Mouse (Mus musculus) c-Kit-positive CD71-positive TER-119-negative erythroid progenitor cells, embryonic 14.5 days (primary cell): ENCODE measurements around the gene Farp2.
A peak's percentile ranks its signal among the peaks of the same experiment; 100 is the strongest.
"Not testable (repeated sequence)": the region's sequence is repeated elsewhere in the genome, so short reads cannot be mapped to it uniquely, and the experiment has no call there.

Source experiments
- DNase-seq: peaks from one replicate; pipeline ENCODE4 v3.0.0-alpha.2; 2013; ENCODE audit warnings: low read depth

Farp2 gene

GRCm38 (mm10) chr1:93635091-93635579 is 123.3 kb downstream of the Farp2 start:
- DNase-seq: no peak

DNA sequence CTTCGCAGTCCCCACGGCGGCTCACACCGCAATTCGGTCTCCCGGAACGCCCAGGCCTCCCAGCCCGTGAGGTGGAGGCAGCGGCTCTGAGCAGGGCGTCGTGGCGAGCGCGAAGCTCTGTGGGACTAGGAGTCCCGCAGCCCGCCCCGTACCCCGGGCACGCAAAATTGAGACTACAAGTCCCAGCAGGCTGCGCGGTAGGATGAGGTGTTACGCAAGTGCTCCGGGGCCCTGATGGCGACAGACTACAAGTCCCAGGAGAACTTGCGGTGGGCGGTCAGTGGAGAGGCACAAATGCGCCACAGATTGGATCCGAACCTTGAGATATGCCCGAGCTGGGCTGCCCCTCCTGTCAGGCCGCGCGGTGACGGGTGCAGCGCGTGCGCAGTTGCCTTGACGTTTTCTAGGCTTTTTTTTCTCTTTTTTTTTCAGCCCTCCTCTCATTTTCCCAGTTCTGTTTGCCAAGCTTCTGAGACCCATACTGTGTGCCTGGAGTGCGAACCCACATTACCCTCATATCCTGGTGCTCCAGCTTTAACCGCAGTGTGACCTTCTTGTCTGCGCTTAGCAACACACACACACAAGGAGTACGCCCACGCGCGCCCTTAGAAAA is 123.8 kb downstream of the Farp2 start:
- peak; percentile 96 for DNase-seq

DNA sequence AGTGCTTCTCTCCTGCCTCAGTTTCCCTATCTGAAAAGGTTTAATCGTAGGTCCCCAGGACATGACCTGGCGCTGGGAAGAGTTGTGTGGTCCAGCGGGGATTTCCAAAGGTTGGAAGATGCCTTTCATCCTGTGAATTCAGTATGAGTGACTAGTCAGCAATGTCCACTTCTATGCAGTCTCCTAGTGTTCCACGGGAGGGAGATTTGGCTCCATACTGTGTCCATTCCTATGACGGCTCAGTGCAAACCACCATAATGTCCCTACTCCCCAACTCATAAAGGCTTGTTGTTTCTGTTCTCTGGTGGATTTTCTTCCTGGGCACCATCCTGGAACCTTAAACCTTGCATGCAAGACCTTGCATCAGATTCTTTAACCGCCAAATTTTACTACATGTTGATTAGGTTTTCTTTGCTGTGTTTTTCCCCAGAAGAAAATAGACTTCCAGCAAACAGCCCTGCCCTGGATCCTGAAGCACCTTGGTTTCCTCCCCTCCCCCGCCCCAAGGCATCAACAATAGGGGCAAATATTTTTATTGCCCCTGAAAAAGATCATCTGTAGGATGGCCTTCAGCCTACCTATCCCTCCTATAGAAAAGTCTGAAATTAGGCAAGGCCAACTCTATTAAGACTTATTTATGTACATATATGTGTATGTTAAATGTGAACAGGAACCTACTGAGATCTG is 124.5 kb downstream of the Farp2 start:
- DNase-seq: no peak

DNA sequence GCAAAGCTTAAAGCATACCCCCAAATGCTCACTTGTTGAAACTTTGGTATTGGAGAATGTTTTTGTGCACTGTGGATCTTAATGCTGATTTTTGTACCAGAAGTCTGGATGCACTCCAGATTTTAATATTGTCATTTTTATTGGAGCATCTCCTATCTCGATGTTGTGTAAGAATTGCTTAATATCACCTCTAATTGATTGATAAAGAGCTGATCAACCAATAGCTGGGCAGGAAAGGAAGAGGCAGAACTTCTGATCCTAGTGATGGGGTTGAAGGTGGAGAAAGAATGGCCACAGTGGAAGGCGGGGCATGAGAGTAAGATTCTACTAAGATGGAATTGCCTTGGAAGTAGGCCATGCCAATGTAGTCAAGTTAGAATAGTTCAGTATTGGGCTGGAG is 130.1 kb downstream of the Farp2 start:
- no peak for DNase-seq

DNA sequence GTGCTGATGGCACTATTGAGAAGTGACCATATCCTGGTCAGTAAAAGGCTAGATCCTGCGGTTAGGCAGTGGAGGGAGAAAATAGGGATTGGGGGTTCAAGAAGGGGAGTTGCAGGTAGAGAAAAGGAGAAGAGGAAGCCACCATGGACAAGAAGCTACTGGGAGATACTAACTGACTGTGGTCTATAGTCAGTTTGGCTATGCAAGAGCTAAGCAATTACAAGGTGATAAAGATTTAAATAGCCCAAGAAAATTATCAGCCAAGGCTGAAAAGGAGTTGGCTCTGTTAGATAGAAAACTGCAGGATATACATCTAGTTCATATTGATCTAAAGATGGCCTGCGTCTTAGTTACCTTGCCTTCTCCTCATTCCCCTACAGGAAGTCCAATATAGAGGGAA is 130.8 kb downstream of the Farp2 start:
- DNase-seq: no peak

GRCm38 (mm10) chr1:93649604-93650172 is 137.8 kb downstream of the Farp2 start:
- no peak for DNase-seq

GRCm38 (mm10) chr1:93654275-93654674 is 142.4 kb downstream of the Farp2 start:
- no peak for DNase-seq

- DNase-seq: no peak
Observed at GRCm38 (mm10) chr1:93654798-93655197, 142.9 kb downstream of the Farp2 start.

DNA sequence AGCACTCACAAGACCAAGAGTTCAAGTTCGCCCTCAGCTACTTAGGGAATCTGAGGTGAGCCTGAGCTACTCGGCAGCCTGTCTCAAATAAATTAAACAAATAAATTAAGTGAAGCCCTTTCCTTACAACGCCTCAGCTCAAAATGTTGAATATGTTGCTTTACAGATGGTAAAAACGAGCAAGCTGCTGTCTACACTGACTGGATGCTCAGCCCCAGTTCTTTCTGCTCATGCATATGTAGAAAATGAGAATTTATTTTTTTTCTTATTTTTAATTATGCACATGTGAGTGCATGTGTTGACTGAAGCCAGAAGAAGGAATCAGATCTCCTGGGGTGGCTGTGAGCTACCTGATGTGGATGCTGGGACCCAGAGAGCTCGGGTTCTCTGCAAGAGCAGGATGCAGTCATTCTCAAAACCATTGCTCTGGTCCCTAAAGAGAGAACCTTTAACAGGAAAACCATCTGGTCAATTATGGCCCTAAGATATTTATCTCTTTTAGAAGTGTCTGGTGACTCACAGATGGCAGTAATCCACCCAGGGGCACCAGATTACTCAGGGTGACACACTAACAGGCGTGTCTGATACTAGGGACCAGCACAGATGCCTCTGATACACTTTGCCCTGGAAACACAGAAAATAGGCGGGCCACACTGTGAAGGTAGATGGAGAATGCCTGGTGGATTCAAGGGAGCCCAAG is 144.6 kb downstream of the Farp2 start:
- no peak for DNase-seq

DNA sequence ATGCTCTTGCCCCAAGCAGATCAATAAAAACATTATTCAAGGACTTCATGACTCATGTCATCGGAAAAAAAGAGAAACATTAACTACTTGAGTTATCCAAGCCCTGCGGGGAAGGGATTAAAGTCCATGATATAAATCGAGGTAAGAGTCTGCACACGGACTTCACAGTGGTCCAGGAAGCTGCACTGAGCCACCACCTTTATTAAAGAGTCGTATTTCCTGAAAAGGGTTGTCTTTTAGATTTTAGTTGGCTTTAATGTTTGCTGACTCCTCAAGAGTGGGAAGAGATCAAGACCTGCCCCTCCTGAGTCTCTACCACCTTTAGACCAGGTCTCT is 145.1 kb downstream of the Farp2 start:
- no peak for DNase-seq

DNA sequence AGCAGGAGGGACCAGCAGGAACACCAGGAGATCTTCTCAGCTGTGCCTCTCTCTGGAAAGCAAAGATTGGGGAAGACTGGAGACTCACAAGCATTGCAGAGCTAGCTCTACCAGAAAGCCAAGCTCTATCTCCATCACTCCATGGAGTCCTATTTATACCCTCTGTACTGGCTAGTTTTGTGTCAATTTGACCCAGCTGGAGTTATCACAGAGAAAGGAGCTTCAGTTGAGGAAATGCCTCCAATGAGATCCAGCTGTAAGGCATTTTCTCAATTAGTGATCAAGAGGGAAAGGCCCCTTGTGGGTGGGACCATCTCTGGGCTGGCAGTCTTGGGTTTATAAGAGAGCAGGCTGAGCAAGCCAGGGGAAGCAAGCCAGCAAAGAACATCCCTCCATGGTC is 146.7 kb downstream of the Farp2 start, which contains the start of gene Stk25:
Gene Stk25 (minus strand): TSS at position 101 of the 400 bp plus-strand sequence.
- not testable (repeated sequence) for DNase-seq

- DNase-seq: peak; percentile 46
Observed at GRCm38 (mm10) chr1:93667760-93668400, 156.0 kb downstream of the Farp2 start.

DNA sequence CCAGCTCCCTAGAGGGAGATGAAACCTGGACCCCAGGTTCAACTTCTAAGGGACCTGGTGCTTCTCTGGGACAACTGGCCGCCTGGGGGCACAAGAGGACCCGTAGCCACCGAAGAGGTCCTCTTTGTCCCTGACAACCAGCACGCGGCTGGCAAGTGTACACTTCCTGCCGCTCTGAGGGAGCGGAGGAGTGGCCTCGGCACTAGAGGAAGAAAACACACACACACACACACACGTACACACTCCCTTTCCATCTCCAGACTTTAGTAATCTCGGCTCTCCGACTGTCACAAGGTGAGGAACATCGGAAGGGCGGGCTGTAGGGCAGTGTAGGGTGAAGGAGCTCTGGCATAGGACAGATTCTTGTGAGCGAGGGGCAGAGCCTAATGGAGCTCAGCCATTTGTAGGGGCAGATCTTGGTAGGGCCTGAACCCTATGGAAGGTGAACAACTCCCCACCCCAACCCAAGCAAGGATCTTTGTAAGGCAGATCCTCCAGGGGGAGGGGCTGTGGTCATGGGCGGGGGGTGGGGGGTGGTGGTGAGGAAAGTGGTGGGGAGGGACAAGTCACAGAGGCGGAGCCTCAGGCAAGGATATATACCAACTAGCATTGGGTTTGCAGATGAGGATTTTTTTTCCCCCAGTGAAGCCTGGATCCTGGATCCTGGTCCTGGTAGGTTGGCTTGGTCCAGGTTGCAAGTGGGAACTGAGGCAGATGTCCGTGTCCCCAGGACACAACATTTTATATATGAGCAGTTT is 157.1 kb downstream of the Farp2 start:
- DNase-seq: peak; percentile 39

GRCm38 (mm10) chr1:93669941-93670340 is 158.1 kb downstream of the Farp2 start:
- DNase-seq: no peak
